20 mouse cellular contexts compared by ENCODE assay signal in genomic region chr1:40547064-40547572, GRCm38 (mm10). TPM values are rescaled to one million over a fixed set of nuclear protein-coding genes. Genes with fewer than 3 reads are reported as not detected.
DNase-seq lines count a peak whose midpoint lies in the region; ATAC-seq and TF ChIP-seq lines count a peak whose summit lies in the region.
"Had no signal": no experiment of that assay in that cellular context is flagged by ENCODE, and none has a peak within 500 bp of the region (broad histone marks: within the 10 kb centered on the region; RNA-seq: fewer than 3 reads in every experiment).

No protein-coding gene starts in this region.

- no peak overlapping the region for H3K9ac ChIP-seq in forebrain, embryonic 13.5 days
- H3K9ac ChIP-seq in forebrain, embryonic 16.5 days (replicated peaks; ENCODE audit: low read depth, low read length): no peak overlapping the region
- H3K9ac ChIP-seq in hindbrain, embryonic 15.5 days: no peak overlapping the region
- no peak overlapping the region for H3K9ac ChIP-seq in neural tube, embryonic 14.5 days (replicated peaks; ENCODE audit: low read depth, low read length)
- H3K9ac ChIP-seq: heart, embryonic 13.5 days; liver, postnatal 0 days had no signal

- intact Hi-C loops in heart, postnatal 36 days (cut with DNase I): loop anchor here (10.0 kb wide), 1 partner anchor 542 kb away; no protein-coding TSS in a partner anchor

- H3K4me1 ChIP-seq in forebrain, embryonic 13.5 days: peaks cover 7% of the 10 kb centered on the region; the same call in 1 of the 2 replicates
- no peaks in the 10 kb centered on the region for H3K4me1 ChIP-seq in forebrain, embryonic 16.5 days (replicated peaks; ENCODE audit: control insufficient read depth, insufficient read depth, low read length)
- H3K4me1 ChIP-seq in hindbrain, embryonic 15.5 days (replicated peaks): peaks cover 7% of the 10 kb centered on the region
- H3K4me1 ChIP-seq in neural tube, embryonic 14.5 days (ENCODE audit: control insufficient read depth, insufficient read depth, low read length): 0 out of 2 replicates have a peak, but pooled peaks cover 5% of the 10 kb centered on the region
- H3K4me1 ChIP-seq: heart, embryonic 13.5 days; megakaryocyte, embryonic 14.5 days had no signal

- H3K9me3 ChIP-seq in forebrain, embryonic 13.5 days (replicated peaks): no peaks in the 10 kb centered on the region
- H3K9me3 ChIP-seq in forebrain, embryonic 16.5 days (ENCODE audit: control insufficient read depth, low read length): no peaks in the 10 kb centered on the region
- H3K9me3 ChIP-seq in hindbrain, embryonic 15.5 days: no peaks in the 10 kb centered on the region
- no peaks in the 10 kb centered on the region for H3K9me3 ChIP-seq in neural tube, embryonic 14.5 days (ENCODE audit: control insufficient read depth, low read length)
- H3K9me3 ChIP-seq: heart, embryonic 13.5 days; megakaryocyte, embryonic 14.5 days had no signal

- no peak overlapping the region for H3K4me2 ChIP-seq in forebrain, embryonic 13.5 days
- no peak overlapping the region for H3K4me2 ChIP-seq in forebrain, embryonic 16.5 days (ENCODE audit: low read length)
- peak overlapping the region; percentile 19; the same call in 1 of the 2 replicates for H3K4me2 ChIP-seq in hindbrain, embryonic 15.5 days
- 0 out of 2 replicates have a peak overlapping the region, but pooled peaks have one; percentile 11 for H3K4me2 ChIP-seq in neural tube, embryonic 14.5 days (ENCODE audit: low read depth, low read length)
- H3K4me2 ChIP-seq: heart, embryonic 13.5 days had no signal

- WGBS in forebrain, embryonic 13.5 days: 54% methylated on average over 11 of the region's 11 CpGs
- WGBS in forebrain, embryonic 16.5 days: 56% methylated on average over 11 of the region's 11 CpGs
- WGBS in hindbrain, embryonic 15.5 days: 46% methylated on average over 11 of the region's 11 CpGs
- WGBS in neural tube, embryonic 14.5 days: 40% methylated on average over 11 of the region's 11 CpGs

- no peaks in the 10 kb centered on the region for H3K36me3 ChIP-seq in forebrain, embryonic 13.5 days (ENCODE audit: poor library complexity, severe bottlenecking)
- H3K36me3 ChIP-seq in forebrain, embryonic 16.5 days (ENCODE audit: control insufficient read depth, insufficient read depth): no peaks in the 10 kb centered on the region
- H3K36me3 ChIP-seq in hindbrain, embryonic 15.5 days: no peaks in the 10 kb centered on the region
- no peaks in the 10 kb centered on the region for H3K36me3 ChIP-seq in neural tube, embryonic 14.5 days (ENCODE audit: control insufficient read depth, insufficient read depth, low read length)
- H3K36me3 ChIP-seq: heart, embryonic 13.5 days had no signal

- 0 out of 2 replicates have a peak, but pooled peaks have one; percentile 27 for ATAC-seq in forebrain, embryonic 13.5 days
- ATAC-seq in forebrain, embryonic 16.5 days: no peak
- 0 out of 2 replicates have a peak, but pooled peaks have one; percentile 61 for ATAC-seq in hindbrain, embryonic 15.5 days (ENCODE audit: low FRiP score, low read depth)
- peak; percentile 86 for ATAC-seq in neural tube, embryonic 14.5 days (ENCODE audit: low read depth)
- ATAC-seq: liver, postnatal 0 days had no signal

- DNase-seq in brain, embryonic 14.5 days (ENCODE audit: low read depth): peak; percentile 70
- no peak for DNase-seq in cerebellum, adult 18-20 months
- no peak for DNase-seq in frontal cortex, adult 2 months (ENCODE audit: extremely low spot score in 1 of 2, low spot score in 1 of 2)
- DNase-seq in heart, postnatal 36 days: no peak
- DNase-seq: adrenal gland, postnatal 10 days; heart, postnatal 4 days; layer of hippocampus, postnatal 36 days; liver; liver, postnatal 0 days; lung, postnatal 14 days had no signal

- no peak for TF ChIP-seq CTCF in brain, embryonic 14.5 days (IDR thresholded peaks at IDR 0.05; ENCODE audit: borderline replicate concordance, extremely low read depth, insufficient read depth, insufficient read length)

- no peaks in the 10 kb centered on the region for H3K27me3 ChIP-seq in forebrain, embryonic 13.5 days
- H3K27me3 ChIP-seq in forebrain, embryonic 16.5 days (replicated peaks; ENCODE audit: control insufficient read depth, insufficient read depth, low read length): no peaks in the 10 kb centered on the region
- H3K27me3 ChIP-seq in hindbrain, embryonic 15.5 days: no peaks in the 10 kb centered on the region
- no peaks in the 10 kb centered on the region for H3K27me3 ChIP-seq in neural tube, embryonic 14.5 days (ENCODE audit: control insufficient read depth, insufficient read depth, low read length)
- H3K27me3 ChIP-seq: heart, embryonic 13.5 days; megakaryocyte, embryonic 14.5 days had no signal

- no peak overlapping the region for H3K27ac ChIP-seq in forebrain, embryonic 13.5 days
- H3K27ac ChIP-seq in forebrain, embryonic 16.5 days (ENCODE audit: low read length): no peak overlapping the region
- H3K27ac ChIP-seq in hindbrain, embryonic 15.5 days (replicated peaks): no peak overlapping the region
- 0 out of 2 replicates have a peak overlapping the region, but pooled peaks have one; percentile 39 for H3K27ac ChIP-seq in neural tube, embryonic 14.5 days (ENCODE audit: low read depth, low read length)
- H3K27ac ChIP-seq: heart, embryonic 13.5 days had no signal

- H3K4me3 ChIP-seq in forebrain, embryonic 13.5 days: no peak overlapping the region
- H3K4me3 ChIP-seq in forebrain, embryonic 16.5 days (replicated peaks; ENCODE audit: low read length): no peak overlapping the region
- H3K4me3 ChIP-seq in hindbrain, embryonic 15.5 days: no peak overlapping the region
- H3K4me3 ChIP-seq in neural tube, embryonic 14.5 days (ENCODE audit: low read depth, low read length): no peak overlapping the region
- H3K4me3 ChIP-seq: erythroblast, embryonic 14.5 days; heart, embryonic 13.5 days; megakaryocyte, embryonic 14.5 days; myocyte had no signal

- no peak for TF ChIP-seq POLR2A in brain, embryonic 14.5 days (IDR thresholded peaks at IDR 0.05; ENCODE audit: borderline replicate concordance, extremely low read depth, insufficient read depth, insufficient read length, poor library complexity, severe bottlenecking)

RNA-seq across cellular contexts. Expression of gene Il18rap, which starts 32.0 kb away (rescaled TPM):
- polyA plus RNA-seq in forebrain, embryonic 13.5 days (2015; fragmentation: Nextera tagmentation; extraction: Ambion mirVana): 0.09 and 0.15 TPM in 2 replicates
- polyA plus RNA-seq in forebrain, embryonic 16.5 days (2015; fragmentation: Nextera tagmentation; extraction: Ambion mirVana): 0.11 and 0.27 TPM in 2 replicates
- 0.04 and 0.13 TPM in 2 replicates for polyA plus RNA-seq in brain, embryonic 14.5 days (2012; rRNA removed)
- not detected in 2 replicates for polyA plus RNA-seq in hindbrain, embryonic 15.5 days (2015; fragmentation: Nextera tagmentation; extraction: Ambion mirVana)
- 0.05 and 0.08 TPM in 2 replicates for polyA plus RNA-seq in neural tube, embryonic 14.5 days (2014; fragmentation: Nextera tagmentation; extraction: Ambion mirVana)
- 0.02 and 0.06 TPM in 2 replicates for polyA plus RNA-seq in frontal cortex, adult 2 months (2012; rRNA removed)
- not detected for total RNA-seq in heart, postnatal 36 days (2021)
- total RNA-seq: left cerebral cortex, postnatal 36 days had no signal

RNA-seq across cellular contexts. Expression of gene Slc9a4, which starts 32.8 kb away (rescaled TPM):
- polyA plus RNA-seq in forebrain, embryonic 13.5 days (2015; fragmentation: Nextera tagmentation; extraction: Ambion mirVana): not detected in 2 replicates
- polyA plus RNA-seq in forebrain, embryonic 16.5 days (2015; fragmentation: Nextera tagmentation; extraction: Ambion mirVana): 0.25 TPM in 1 of 2 replicates, not detected in the other
- 0.07 and 0.16 TPM in 2 replicates for polyA plus RNA-seq in brain, embryonic 14.5 days (2012; rRNA removed)
- polyA plus RNA-seq in hindbrain, embryonic 15.5 days (2015; fragmentation: Nextera tagmentation; extraction: Ambion mirVana): 0.08 TPM in 1 of 2 replicates, not detected in the other
- not detected in 2 replicates for polyA plus RNA-seq in neural tube, embryonic 14.5 days (2014; fragmentation: Nextera tagmentation; extraction: Ambion mirVana)
- 2.3 and 3.4 TPM in 2 replicates for polyA plus RNA-seq in frontal cortex, adult 2 months (2012; rRNA removed)
- total RNA-seq in heart, postnatal 36 days (2021): under 1 TPM; 0.14 to 0.19 TPM
- total RNA-seq: adrenal gland, postnatal 10 days; granulocyte monocyte progenitor cell, adult 5-6 weeks; heart, postnatal 4 days had no signal
- polyA plus RNA-seq: erythroblast, embryonic 14.5 days; heart, embryonic 13.5 days; liver, postnatal 0 days had no signal

Comparison
In these comparisons a context has a peak if more than half of its experiments do, and no peak if none do; other contexts are left out.
1. H3K4me2 ChIP-seq: peak in hindbrain, embryonic 15.5 days (single experiment) and neural tube, embryonic 14.5 days (single experiment); none in forebrain, embryonic 13.5 days (single experiment) and forebrain, embryonic 16.5 days (single experiment).